Mouse (Mus musculus): ENCODE measurements around the gene C1s1.
"Not testable (repeated sequence)": the region's sequence is repeated elsewhere in the genome, so short reads cannot be mapped to it uniquely, and the experiment has no call there.

C1s1 gene

DNA sequence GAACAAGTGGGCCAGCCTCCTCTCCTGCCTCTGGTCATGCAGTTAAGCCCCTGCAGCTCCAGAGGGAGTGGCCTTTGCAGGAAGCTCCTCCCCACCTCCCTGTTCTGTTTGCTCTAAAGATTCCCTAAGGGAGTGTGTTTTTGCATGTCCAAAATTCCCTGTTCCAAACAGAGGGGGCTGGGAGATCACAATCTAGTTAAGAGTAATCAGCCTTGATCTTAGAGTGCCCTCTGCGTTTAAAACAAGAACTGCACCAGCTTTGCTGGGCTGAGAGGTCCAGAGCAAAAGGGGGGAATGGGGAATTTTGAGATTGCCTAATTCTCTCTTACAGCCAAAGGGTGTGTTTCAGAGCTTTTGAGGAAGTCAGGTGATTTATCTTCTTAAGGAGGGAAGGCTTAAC, at the start of gene C1s1:
Gene C1s1 (minus strand): TSS at position 76 of the 400 bp plus-strand sequence.
- DNase-seq (ENCODE audit: low spot score), result peak; percentile 58

DNA sequence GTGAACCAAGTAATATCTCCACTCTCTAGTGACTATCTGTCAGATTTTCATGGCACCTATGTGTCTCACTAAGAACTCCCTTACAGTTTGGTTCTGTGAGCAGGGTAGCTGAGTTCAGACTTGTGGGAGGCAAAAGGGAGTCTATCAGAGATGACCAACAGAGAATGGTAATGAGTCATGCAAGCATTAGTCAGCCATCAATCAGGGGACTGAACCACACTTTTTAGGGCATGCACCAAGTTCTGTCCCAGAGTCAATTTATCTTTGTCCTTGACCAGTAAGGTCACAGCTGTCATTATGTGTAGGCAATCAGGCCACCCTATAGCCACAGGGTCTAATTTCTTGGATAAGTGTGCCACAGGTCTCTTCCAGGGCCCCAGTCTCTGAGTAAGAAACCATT, 46.6 kb upstream of the C1s1 start:
- no peak for DNase-seq (ENCODE audit: low spot score)

DNA sequence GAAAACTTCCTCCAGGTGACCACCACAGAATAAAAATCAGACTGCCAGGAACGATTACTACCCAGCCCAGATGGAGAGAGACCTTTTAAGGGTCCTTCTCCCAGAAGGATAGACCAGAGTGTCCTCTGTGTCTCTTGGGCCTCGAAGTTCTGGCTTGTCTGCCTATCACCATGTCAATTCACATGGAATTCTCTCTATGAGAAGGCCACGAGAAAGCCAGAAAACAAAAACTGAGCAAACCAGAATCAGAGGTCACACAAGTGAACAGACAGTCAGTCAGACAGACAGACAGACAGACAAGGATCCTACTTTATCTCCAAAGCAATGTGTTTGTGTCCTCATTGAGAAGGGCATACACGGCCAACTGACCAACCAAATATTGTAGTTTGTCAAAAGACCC, 44.1 kb upstream of the C1s1 start:
- no peak for DNase-seq (ENCODE audit: low spot score)

DNA sequence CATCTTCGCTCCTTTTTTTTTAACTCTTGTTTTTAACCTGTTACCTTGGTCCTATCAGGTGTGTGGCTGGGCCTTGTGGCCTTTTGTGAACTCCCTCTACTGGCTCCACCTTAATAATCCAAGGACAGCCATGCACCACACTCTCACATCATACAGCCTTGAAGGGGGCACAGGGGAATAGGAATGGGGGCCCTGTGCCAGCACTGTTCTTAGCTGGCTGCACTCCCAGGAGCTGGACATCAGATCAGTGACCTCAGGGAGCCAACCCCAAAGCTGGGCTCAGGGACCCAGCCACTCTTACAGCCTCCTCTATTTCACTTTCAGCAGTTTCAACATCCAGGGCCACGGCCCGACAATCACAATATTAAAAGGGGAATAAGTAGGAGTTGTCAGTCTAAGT, 43.6 kb upstream of the C1s1 start:
- DNase-seq (ENCODE audit: low spot score), result no peak

- DNase-seq (ENCODE audit: low spot score), result no peak
These were observed 42.8 kb upstream of the C1s1 start for GRCm38 (mm10) chr6:124584935-124585334.

GRCm38 (mm10) chr6:124582231-124582630, 40.1 kb upstream of the C1s1 start:
- DNase-seq (ENCODE audit: low spot score), result no peak

- not testable (repeated sequence) for DNase-seq (ENCODE audit: low spot score)
These were observed 38.0 kb upstream of the C1s1 start for GRCm38 (mm10) chr6:124580155-124580554.

DNA sequence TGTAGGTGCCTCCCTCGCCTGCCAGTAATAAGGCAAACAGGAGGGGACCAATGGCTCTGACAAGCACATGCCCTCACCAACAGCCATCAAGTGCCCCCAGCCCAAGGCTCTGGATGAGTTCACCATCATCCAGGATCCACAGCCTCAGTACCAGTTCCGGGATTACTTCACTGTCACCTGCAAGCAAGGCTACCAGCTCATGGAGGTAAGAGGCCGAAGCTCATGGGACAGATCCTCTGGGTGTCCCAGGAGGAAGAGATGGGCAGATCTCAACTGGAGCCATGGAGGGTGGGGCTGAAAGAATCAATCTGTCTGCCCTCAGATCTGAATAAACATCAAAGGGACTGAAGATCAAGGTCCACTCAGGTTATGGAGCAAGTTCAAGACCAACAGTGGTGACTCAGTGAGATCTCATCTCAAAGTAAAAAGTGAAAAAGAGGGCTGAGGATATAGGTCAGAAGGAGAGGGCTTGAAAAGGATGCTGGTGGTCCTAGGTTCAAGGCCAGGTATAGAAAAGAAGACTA, 33.1 kb upstream of the C1s1 start:
- DNase-seq (ENCODE audit: low spot score), result not testable (repeated sequence)

GRCm38 (mm10) chr6:124570026-124570425, 27.9 kb upstream of the C1s1 start, which contains the start of gene C1rb:
Gene C1rb (plus strand): TSS chr6:124570294.
- DNase-seq (ENCODE audit: low spot score), result peak; percentile 75

GRCm38 (mm10) chr6:124561611-124562010, 19.5 kb upstream of the C1s1 start:
- DNase-seq (ENCODE audit: low spot score), result not testable (repeated sequence)

GRCm38 (mm10) chr6:124561156-124561555, 19.0 kb upstream of the C1s1 start:
- not testable (repeated sequence) for DNase-seq (ENCODE audit: low spot score)

- not testable (repeated sequence) for DNase-seq (ENCODE audit: low spot score)
These were observed 13.8 kb upstream of the C1s1 start for GRCm38 (mm10) chr6:124555956-124556355.

DNA sequence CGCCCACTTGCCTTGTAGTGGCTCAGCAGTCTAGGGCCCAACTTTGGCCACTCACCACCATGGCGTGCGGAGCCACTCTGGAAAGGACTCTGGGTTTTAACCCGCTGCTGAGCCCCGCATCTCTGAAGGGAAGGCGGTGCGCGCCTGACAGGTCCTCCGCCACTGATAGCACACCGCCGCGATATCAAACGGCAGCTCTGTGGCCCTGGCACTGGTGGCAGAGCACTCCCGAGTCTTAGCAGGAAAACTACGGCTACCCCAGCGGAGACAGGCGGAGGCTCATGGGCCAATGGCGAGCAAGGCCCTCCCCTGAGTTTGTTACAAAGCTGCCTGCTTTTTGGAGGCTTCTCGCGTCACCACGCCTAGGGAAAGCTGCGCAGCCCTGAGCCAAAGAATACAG, 10.6 kb upstream of the C1s1 start:
- no peak for DNase-seq (ENCODE audit: low spot score)

DNA sequence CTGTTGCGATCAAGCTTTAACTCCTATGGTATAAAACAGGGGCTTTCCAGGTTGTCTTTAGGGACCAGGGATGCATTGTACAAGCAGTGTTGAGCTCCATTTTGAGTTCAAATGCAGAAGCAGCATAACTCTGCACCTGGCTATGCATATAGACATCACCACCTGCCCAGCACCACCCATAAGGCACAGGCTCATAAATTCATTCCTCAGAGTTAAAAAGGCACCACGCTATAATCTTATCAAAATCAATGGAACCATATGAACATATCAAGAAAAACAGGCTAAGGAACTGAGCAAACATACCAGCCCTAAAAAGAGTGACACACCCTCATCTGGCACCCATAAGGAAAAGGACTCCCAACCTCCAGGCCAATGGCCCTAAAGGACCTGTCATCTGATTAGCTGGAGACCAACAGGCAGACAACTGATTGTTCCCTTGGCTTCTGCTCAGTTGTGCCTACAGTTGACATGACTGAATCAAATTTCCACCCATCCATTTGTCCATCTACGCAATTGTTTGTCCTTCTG, 6.9 kb upstream of the C1s1 start:
- no peak for DNase-seq (ENCODE audit: low spot score)

GRCm38 (mm10) chr6:124547979-124548378, 5.8 kb upstream of the C1s1 start:
- DNase-seq (ENCODE audit: low spot score), result not testable (repeated sequence)

DNA sequence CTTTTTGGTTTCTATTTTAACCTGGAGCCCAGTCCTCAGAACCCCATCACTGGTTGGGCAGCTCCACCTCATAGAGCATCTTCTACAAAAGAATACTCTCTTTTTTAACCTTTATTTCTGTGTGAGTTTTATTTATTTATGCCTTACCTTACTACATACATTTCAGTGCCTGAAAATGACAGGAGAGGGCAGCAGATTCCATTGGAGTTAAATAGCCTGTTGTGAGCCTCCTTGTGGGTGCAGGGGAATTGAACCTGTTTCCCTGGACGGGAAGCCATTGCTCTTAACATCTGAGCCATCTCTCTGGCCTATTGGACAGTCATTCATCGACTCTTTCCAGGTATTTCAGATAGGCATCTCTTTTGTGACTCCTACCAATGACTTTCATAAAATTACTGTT, 3.3 kb upstream of the C1s1 start:
- DNase-seq (ENCODE audit: low spot score), result no peak

GRCm38 (mm10) chr6:124544466-124544865, 2.3 kb upstream of the C1s1 start:
- DNase-seq (ENCODE audit: low spot score), result no peak

DNA sequence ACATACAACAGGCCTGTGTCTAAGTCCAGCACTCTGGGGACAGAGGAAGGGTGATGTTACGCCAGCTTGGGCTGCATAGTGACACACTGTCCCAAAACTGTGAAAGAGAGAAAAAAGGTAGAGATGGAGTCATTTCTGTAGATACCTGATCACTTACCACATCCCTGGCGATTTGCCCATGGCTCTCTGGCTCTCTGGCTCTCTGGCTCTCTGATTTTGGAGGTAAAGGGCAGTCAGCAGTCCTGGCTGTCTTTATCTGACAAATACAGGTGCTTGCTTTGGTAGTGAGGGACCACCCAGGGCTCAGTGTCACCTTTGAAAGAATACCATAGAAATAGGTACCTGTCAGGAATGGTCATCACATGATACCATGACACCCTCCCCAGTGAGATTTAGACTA, 983 bp downstream of the C1s1 start:
- not testable (repeated sequence) for DNase-seq (ENCODE audit: low spot score)

DNA sequence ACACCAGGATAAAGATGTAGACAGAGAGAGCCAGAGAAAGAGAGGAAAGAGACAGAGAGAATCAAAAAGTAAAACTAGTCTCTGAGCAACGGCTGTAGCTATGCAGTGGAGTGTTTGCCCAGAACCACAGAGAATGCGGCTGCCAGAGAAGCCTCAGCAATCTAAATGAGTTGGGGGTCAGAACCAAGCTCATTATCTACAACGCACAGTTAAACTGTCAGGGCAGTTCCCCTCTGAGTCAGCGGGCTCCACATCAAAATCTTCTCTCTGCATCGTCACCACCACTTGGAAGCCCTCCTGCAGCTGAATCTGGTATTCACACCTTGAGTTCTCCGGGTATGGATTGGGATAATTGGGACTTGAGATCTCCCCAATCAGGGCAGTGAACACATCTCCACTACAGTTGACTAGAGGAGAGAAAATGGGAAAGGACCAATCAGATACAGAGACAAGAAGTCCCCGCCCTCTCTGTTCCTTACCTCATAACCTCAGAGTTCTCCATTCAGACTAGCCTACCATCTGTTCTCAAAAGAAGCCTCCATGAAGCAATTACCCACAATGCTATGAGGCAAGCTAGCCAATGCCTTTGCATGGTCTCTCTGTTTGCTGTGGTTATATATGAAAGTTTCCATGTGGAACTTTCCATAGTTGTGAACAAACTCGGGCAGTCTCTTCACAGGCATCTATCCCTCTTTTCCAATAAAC, 5.9 kb downstream of the C1s1 start:
- not testable (repeated sequence) for DNase-seq (ENCODE audit: low spot score)

- DNase-seq (ENCODE audit: low spot score), result no peak
These were observed 11.1 kb downstream of the C1s1 start for GRCm38 (mm10) chr6:124531077-124531476.

DNA sequence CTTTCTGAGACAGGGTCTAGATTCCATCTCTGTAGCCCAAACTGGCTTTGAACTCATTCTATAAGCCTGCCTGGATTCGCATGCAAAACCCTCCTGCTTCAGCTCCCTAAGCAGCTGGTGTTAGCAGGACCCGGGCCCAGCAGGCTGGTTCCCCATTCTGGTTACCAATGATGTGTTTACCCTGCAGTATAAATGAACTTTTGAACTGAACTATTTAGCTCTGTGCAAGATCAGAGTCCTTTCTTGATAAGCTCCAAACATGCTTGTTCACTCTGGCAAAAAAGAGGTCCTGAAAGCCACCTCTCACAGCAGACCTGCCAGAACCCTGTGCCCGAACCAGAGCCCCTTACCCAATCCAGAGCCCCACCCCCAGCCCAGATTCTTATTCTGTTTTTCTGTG, 14.3 kb downstream of the C1s1 start:
- DNase-seq (ENCODE audit: low spot score), result no peak

DNA sequence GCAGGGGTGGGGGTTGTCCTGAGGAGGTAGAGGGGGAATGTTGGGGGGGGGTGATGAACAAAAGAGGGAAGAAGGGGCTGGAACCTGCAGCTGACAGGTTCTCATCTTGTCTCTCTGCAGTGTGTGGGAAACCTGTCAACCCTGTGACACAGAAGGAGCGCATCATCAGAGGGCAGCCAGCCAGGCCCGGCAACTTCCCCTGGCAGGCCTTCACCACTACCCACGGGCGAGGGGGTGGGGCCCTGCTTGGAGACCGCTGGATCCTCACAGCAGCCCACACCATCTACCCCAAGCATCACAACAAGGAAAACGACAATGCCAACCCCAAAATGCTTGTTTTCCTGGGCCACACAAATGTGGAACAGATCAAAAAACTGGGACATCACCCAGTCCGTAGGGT, 20.1 kb downstream of the C1s1 start:
- DNase-seq (ENCODE audit: low spot score), result peak; percentile 35

- not testable (repeated sequence) for DNase-seq (ENCODE audit: low spot score)
These were observed 24.4 kb downstream of the C1s1 start for GRCm38 (mm10) chr6:124517733-124518132.
